Mouse (Mus musculus): ENCODE measurements at regions not wholly inside any gene's neighbourhood (a gene's known extent, or its start where the extent isn't known, plus 50 kb on each side); places are given as distances from the start of the nearest gene placed in this dataset.

DNA sequence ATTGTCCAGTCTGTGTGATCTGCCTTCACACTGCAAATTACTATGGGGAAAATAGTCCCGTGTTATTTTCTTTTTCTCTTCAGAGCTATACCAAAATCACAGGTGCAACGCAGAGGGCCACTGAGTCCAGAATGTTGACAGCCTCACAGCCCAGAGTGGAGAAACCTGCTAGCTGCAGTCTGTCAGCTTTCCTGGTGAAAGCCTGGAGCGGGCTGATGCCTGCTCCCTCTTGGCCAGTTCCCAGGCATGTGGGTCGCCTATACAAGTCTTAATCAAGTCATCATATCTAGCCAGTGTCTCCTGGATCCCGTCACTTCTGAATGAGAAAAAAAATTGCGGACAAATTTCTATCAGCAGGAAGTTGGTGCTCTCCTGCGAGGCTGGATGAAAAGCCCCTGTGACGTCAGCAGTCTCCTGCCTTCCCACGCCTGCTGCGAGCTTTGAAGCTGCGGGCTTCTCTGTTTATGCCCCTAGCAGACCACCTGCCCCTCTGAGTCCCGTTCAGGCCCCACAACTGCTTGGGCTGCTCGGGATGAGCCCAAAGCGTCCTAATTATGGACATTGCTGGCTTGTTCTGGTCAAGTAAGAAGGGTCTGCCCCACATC is 227.1 kb upstream of the Hes1 start:
- DNase-seq (ENCODE audit: low read depth): no peak

GRCm38 (mm10) chr16:29837874-29838273 is 226.3 kb upstream of the Hes1 start:
- no peak for DNase-seq (ENCODE audit: low read depth)

GRCm38 (mm10) chr16:29838981-29839661 is 225.1 kb upstream of the Hes1 start:
- no peak for DNase-seq (ENCODE audit: low read depth)

DNA sequence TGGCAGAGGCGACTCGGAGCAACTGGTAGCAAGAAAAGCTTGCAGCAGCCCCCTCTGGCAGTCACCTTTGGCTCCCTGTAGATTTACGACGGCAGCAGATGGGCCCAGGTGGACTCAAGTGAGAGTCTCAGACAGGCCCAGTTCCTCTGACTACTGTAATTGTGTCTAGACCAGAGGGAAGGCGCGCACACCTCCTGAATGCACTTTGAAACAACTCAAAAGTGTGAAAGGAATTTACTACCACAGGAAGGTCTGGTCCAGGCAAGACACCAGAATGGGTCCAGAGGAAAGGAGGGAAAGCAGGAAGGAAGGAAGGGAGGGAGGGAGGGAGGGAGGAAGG is 224.6 kb upstream of the Hes1 start:
- DNase-seq (ENCODE audit: low read depth): no peak

GRCm38 (mm10) chr16:29840412-29840811 is 223.8 kb upstream of the Hes1 start:
- no peak for DNase-seq (ENCODE audit: low read depth)

DNA sequence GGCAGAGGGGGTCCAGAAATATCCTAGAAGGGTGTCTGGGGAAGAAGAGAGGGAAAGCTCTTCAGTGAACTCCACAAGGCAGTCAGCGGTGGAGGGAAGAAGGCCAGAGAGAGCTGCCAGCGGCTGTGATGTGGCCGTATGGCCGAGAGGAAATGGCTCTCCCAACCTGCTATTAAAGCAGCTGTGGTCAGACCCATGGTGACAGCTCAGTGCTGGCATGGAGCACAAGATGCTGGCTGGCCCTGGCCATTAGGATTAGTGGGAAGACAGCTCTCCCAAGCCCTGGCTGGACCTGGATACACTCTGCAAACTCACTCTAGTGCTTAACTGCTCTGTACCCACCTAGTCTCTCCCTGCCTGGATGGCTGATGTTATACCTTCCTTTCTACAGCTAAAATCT is 223.1 kb upstream of the Hes1 start:
- no peak for DNase-seq (ENCODE audit: low read depth)

DNA sequence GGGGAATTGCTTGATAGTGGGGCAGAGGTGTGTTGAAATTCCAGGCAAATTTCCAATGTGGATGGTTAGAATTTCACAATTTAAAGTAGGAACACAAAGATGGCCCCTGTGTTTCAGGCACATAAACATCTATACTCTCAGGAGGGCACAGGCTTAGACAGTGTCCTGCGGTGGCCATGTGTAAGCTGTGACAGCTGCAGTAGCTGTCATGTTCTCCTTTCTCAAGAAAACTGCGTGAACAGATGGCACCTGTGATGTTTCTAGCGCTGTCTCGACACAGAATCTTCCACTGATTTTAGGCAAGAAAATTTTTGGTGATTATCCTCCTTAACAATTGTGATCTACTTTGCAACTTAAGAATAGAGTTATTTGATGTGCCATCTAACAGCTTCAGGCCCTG is 222.1 kb upstream of the Hes1 start:
- no peak for DNase-seq (ENCODE audit: low read depth)

DNA sequence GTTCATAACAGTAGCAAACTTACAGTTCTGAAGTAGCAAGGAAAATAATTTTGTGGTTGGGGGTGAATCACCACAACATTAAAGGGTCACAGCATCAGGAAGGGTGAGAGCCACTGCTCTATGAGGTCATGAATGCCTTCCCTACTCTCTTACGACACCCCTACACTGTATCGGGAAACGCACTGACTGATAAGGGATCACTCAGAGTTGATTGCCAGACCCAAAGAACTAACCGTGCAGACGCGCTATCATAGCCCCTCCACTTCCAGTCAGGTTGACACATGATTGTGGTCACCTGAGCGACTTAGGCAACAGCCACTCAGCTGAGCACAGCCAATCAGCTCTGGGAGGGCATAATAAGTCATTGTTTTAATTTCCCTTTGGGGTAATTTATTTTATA is 220.7 kb upstream of the Hes1 start:
- DNase-seq (ENCODE audit: low read depth): no peak

DNA sequence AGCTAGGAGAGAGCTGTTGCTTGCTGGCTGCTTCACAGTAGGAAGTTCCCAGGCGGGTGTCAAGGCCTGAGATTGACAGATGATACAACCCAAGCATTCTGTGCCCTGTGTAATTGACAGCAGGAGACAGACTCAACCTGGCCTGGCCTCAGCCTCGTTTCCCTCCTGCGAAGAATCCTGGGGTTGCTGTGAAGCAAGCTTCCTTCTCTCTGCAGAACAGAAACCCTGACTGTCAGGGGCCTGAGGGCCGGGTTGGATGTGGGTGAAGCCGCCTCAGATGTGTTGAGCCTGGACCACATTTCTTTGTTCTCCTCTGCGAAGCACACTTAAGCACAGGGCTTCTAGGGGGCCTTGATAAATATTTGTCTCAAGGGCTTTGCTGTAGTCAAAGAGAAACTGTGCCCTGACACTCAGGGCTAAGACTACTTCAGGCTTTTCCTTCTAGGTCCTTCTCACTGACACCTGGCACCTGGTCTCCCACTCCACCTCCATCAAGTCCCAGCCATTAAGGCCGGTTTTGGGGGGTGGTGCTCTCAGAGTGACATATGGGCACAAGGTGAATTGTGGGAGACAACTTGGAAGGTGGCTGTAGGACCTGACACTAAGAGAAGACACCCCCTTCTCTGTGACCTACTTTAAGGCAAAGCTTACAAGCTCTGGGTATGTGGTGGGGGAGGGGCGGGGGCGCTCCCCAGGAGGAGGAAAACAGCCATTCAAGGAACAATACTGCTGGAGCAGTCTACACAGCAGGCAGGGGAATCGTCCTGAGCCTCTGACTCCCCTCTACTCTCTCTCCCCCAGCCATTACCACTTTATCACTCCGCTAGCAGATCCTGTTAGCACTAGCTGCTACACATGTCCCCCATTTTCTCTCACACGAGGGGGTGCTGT is 219.2 kb upstream of the Hes1 start:
- no peak for DNase-seq (ENCODE audit: low read depth)

- no peak for DNase-seq (ENCODE audit: low read depth)
Measured at GRCm38 (mm10) chr16:29845597-29845986, 218.6 kb upstream of the Hes1 start.

- no peak for DNase-seq (ENCODE audit: low read depth)
Measured at GRCm38 (mm10) chr16:29847059-29847458, 217.1 kb upstream of the Hes1 start.

DNA sequence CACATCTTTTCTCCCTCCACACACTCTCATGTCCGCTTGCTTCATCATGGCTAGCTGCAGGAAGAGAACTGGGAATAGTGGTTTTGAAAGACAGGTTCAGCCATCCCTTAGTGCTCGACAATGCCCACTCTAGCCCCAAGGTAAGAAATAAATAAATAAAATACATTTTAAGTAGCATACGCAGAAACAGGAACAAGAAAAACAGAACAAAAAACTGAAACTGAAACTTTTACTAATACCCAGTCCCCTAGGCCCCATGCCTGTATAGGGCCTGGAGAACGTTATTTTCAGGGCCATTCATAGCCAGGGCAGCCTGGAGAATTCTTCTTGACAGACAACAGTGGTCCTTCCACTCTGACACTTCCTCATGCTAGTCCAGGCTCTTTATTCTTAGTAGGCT is 216.4 kb upstream of the Hes1 start:
- DNase-seq (ENCODE audit: low read depth): no peak

DNA sequence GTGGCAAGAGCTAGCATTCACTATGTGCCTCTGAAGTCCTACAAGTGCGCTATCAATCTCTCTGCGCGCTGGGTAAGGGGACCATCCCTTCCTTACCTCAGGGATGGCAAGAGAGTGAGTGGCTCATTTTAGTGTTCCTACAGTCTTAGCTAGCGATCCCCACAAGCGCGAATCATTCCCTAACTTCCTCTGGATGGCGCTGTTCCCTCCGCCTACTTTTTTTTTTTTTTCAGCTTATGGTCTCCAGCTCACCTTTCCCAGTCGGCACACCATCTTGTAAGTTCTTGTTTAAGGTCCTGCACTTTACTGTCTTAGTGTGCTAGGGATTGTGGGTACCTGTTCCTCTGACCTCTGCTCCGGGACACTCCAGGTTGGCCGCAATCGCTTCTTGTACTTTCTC is 215.7 kb upstream of the Hes1 start:
- DNase-seq (ENCODE audit: low read depth): no peak

GRCm38 (mm10) chr16:29849511-29849910 is 214.7 kb upstream of the Hes1 start:
- no peak for DNase-seq (ENCODE audit: low read depth)

DNA sequence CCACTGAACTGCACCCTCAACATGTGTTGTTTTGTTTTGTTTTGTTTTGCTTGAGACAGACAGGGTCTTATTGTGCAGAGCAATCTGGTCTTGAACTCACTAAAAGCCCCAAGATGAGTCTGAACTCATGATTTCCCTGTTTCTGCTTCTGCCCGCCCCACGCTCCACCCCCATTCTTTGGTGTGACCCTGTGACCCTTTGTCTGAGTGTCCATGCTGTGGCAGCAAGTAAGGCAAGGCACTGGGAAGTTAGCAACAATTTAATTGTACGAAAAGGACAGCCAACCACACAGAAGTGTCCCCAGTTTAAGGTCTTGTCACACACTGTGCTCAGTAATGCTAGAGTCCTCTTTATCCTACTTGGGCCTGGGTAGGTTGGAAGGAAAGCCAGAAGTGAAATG is 213.6 kb upstream of the Hes1 start:
- DNase-seq (ENCODE audit: low read depth): no peak

GRCm38 (mm10) chr16:29851827-29852226 is 212.4 kb upstream of the Hes1 start:
- no peak for DNase-seq (ENCODE audit: low read depth)

DNA sequence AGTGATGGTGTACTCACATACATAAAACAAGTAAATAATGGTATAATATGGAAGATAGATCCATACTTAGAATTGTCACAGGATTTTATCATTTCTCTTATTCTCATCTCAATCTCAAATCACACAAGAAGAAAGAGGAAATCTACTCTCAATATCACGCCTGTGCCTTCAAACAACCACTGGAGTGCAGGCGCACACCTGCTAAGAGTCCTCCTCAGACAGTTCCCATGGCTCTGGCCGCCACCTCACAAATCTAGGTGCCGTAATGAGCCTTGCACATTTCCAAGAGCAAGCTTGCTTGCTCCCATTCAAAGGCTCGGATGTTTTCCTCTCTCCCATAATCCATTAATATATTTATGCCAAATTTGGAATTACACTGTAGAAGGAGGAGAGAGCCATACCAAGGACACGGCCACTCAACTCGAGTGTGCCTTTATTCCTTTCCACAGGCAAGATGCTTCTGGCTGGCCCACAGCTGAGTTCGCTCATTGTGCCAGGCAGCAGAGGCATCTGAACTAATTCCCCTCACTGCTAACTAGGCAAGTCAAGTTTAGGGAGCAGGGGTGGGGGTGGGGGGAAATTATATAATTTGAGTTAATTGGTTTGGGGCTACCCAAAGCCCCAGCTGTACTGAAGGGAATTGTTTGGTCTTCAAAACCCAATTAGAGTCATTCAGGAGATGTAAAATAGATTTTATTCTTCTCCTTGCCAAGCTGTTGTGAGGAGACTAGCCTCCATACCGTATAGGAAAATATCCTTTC is 209.2 kb upstream of the Hes1 start:
- DNase-seq (ENCODE audit: low read depth): no peak

GRCm38 (mm10) chr16:29856545-29856944 is 207.6 kb upstream of the Hes1 start:
- no peak for DNase-seq (ENCODE audit: low read depth)

GRCm38 (mm10) chr16:29858645-29859044 is 205.5 kb upstream of the Hes1 start:
- no peak for DNase-seq (ENCODE audit: low read depth)

- DNase-seq (ENCODE audit: low read depth): no peak
Measured at GRCm38 (mm10) chr16:29860306-29860705, 203.9 kb upstream of the Hes1 start.

- no peak for DNase-seq (ENCODE audit: low read depth)
Measured at GRCm38 (mm10) chr16:29861056-29861455, 203.1 kb upstream of the Hes1 start.

DNA sequence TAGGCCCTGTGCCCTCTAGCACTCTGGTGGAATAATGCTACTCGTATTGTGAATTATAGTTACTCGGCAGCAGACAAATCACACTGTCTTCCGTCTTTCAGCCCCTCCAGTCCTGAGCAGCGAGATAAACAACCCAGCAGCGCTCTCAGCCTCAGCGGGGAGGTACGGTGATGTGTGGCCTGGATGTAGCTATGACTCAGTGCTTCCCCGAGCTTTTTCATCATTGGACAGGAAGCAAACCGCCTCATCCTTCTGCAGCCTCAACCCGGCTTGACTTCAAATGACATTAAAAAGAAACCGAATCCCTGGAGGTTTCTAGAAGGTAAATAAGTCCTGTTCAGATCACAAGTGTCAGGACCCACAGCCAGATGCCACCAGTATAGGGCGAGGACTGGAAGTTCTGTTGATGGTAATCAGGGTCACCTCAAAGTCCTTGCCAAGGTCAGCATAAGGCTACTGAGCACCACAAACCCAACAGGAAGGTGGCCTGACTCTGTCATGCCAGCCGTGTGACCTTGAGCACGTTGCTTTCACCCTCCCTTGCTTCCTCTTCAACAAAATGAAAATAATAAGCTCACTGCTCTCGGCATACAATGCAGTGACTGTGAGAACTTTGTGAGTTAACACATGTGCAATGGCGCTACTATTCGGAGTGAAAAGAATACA is 199.0 kb upstream of the Hes1 start:
- no peak for DNase-seq (ENCODE audit: low read depth)

Measured in c-Kit-positive CD71-negative TER-119-negative erythroid progenitor cells, embryonic 14.5 days (primary cell).